Mouse (Mus musculus) ovary, postnatal 14 days (tissue): ENCODE results near the gene Hadh.
A peak's percentile ranks its signal among the peaks of the same experiment; 100 is the strongest.

Source experiments
- DNase-seq: peaks from one replicate; pipeline ENCODE4 v3.0.0; 2022; ENCODE audit warnings: low spot score

Hadh gene

DNA sequence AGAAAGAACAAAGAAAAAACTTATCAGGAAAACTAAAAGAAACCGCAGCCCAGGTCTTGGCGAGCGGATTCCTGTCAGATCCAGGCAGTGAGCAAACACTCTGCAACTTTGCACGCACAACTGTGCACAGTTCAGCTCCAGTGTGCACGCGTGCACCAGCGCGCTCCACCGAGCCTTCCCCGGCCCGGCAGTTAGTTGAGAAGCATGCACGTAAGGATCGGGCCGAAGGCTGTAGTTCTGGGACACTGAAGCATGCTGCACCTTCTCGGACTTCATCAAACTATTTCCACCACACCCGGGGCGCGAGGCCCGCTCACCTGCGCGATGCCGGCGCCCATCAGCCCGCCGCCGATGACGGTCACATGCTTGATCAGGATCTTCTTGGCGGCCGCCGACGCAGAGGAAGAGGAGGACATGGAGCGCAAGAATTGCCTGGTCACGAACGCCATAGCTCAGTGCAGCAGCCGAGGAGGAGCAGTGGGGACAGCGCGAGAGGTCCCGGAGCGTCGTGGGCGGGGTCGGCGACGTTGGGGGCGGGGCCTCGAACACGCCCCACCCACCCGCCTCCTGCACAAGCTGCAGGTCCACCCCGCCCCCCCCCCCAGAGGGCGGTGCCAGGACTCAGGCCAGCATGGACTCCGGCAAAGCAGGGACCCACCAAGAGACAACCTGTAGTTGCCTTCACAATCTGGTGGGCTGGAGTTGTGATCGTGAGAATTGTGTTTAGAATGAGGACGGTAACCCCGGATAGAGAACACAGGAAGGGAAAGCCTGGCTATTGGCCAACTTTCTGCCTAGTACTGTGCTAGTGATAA lies at the start of gene Hadh:
TSS of gene Hadh (minus strand) at position 543 of the 815 bp plus-strand sequence.
- peak; percentile 78 for DNase-seq

DNA sequence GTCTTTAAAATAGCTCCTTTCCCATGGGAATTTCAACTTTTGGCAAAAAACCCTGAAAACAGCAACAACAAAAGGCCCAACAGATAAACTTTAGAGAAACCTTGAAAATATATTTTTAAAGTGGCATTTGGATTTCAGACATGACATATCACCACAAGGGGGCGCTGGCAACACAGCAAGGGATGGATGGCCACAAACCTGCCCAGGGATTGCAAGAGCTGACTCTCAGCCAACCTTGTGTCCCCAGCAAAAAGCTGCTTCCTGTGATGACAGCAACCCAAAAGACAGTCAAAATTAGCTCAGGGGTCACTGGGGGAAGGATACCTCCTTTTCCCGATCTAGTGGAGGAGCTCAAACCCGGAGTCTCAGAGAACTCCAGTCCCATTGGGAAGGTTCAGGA lies 48.3 kb upstream of the Hadh start:
- DNase-seq: peak; percentile 77

DNA sequence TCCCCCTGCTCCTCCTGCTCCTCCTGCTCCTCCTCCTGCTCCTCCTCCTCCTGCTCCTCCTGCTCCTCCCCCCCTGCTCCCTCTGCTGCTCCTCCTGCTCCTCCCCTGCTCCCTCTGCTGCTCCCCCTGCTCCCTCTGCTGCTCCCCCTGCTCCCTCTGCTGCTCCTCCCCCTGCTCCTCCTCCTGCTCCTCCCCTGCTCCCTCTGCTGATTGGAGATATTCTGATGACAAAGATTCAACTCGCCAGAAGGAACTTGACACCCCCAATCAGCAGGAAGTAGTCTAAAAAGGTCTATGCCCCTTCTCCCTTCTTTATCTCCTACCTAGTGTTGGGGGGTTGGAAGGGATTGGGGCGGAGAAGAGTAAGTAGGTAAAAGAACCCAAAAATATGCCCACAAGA lies 46.3 kb upstream of the Hadh start:
- DNase-seq: no peak

DNA sequence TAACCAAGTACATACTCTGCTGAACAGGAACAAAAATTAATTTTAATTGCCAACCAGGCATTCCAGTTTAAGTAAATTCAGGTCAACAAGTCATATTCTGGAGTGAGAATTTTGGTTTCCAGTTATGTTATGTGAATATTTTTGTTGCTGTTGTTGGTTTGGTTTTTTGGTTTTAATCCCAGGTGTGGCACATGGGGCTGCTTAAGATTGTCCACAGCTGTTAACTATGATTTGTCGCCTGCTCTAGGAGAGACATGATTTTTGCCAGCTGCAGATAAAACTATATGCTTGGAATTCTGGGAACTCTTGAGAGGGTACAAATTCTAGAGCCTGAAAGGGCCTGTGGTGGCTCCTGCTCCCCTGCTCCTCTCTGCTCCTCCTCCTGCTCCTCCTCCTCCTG lies 45.2 kb upstream of the Hadh start:
- DNase-seq: no peak

DNA sequence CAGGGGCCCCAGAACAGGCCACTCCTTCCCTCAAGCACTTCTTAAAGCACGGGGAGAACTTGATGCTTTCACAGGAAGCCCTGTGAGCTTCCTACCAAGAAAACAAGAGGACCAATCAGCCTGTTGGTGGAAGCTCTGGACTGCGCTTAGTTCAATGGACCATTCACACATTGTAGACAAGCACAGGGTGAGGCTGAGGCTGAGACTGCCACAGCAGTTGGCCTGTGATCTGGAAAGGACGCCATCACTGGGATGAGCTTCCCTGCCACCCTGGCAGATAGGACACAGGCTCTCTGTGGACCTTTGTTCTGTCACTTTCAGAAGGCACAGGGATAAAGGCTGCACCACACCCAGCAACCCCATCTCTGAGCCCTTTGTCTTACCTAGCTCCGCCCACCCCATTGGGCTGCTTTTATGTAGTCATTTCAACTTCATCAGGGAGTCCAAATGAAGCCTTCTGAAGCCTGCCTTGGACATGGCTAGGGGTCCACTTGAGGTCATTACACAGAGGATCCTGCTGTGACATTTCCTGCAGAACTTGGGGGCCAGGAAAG lies 44.1 kb upstream of the Hadh start:
- no peak for DNase-seq

DNA sequence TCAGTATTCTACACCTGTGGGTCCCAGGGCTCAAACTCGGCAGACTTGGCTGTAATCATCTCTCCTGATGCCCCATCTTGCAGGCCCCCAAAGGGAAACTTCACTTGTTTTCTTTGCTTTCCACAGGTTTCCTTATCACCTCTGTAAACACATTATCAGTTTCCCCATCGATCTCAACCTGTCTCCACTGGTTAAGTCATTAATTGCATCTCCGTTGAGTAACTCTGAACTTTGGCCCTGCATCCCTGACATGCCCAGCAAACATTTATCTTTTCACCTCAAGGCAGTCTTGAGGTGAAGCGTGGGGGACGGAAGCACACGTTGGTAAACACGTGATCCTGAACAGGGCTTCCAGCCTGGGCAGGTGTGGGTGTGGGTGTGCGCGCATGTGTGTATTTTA lies 40.4 kb upstream of the Hadh start:
- DNase-seq: no peak

DNA sequence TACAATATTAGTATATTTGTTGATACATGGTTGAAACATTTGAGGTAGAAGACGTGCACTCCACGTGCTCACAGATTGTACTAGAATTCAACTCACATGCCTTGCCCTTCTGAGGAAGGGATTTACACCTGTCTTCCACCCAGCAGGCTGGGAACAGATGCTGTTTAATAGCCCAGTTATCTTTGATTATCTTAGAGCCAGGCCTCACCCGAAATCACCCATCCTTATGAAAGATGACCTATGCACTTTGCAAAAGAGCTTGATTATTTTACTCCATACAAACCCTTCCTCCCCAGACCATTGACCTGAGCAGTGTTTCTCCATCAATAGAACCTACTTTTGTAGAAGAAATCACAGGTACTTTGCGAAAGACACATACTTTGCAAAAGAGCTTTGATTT lies 38.7 kb upstream of the Hadh start:
- no peak for DNase-seq

DNA sequence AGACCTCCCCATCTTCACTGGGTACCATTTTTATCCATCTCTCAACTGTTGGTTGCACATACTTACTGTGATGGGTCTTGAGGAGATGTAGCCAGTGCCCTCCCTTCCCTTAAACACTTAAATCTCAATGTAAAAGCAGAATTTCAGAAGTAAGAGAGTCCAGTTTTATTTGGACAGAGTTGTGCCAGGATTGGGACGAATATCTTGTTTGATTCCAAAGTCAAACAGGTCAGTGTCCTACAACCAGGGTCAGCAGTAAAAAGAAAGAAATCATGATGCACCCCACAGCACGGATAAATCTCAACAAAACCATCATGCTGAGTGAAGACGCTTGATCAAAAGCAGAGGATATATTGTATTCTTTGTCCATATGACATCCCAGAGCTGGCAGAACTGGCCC lies 35.9 kb upstream of the Hadh start:
- no peak for DNase-seq

DNA sequence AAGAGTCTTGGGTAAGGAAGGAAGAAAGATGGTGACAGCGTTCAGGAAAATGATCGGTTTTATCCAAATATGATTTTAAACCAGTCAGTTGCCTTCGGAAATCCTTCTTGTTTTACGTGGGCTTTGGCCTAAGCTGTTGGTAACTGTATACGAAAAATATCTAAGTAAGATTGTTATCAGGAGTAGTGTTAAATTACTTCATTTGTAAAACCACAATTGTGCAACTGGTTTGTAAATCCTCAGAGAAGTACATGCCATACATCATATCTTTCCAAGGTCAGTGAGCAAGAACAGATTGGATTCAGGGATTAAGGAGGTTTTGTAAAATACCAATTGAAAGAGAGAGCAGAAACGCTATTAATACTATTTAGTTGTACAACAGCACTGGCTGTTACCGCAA lies 34.4 kb upstream of the Hadh start:
- no peak for DNase-seq

DNA sequence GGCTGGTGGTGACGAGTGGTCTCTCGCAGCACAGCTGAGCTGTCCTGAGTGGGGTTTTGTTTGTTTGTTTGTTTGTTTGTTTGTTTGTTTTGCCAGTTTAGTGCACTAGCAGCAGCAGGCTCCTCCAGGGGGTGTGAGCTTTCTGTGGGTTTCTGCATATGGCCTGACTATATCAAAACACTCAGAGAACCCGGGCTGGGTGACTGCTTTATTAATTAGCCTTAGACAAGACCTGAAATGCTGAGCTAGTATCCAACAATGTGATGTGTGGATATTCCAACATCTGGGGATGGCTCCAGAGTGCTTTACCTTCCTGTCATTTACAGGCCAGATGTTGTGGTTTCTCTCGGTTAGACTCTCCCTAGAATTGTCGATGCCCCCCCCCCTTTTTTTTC lies 31.4 kb upstream of the Hadh start:
- DNase-seq: no peak

DNA sequence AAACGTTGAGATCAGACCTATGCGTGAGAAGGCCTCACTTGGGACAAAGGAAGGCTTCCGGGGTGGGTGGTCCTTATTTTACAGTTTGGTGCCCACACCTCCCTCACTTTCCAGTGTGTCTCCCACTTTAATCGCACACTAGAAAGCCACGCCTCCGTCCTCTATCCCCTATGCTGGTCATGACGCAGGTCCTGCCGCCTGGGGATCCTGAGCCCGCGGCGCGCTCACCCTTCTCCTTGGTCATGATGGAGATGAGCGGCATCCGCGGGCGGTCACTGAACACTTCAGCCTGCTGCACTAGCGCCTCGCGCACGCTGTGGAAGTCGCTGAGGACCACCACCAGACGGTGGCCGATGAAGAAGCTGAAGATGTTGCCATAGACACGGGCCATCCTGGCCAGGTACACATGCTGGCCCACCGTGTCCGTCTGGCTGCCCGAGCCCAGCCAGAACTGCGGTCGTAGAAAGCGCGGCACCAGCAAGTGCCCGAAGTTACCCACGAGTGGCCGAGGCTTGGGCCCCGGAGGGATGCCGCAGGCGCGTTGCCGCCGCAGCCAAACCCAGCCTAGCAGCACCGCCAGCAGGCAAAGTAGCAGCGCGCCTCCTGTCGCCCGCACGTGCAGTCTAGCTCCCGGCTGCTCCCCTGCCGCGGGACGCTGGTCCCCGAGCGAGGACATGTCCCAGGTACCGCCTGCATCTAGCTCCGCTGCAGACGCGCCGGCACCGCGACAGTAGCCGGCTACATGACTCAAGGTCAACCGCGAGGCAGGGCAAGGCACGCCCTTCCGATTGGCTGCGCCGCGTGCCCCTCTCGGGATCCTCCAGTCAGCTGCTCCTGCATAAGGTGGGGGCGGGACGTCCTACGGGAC lies 30.8 kb upstream of the Hadh start, which contains the start of gene Cyp2u1:
TSS of gene Cyp2u1 (minus strand) at position 776 of the 868 bp plus-strand sequence.
- peak; percentile 73 for DNase-seq

DNA sequence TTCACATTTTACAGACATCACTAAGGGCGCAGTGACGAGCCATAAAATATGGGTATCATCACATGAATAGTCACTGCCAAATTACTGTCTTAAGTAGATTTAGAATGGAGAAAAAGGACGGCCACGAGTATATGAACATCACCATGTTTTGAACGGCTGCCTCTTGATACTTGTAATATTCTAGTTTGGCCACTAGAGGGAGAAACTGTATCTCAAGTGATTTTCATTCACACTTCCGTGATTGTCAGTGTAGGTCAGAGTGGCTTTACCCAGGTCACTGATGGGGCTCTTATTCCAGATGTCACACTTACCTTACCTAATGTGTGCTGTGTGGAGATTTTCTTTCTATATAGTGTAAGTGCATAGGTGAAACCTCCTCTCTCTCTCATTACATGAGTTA lies 28.0 kb upstream of the Hadh start:
- DNase-seq: no peak

DNA sequence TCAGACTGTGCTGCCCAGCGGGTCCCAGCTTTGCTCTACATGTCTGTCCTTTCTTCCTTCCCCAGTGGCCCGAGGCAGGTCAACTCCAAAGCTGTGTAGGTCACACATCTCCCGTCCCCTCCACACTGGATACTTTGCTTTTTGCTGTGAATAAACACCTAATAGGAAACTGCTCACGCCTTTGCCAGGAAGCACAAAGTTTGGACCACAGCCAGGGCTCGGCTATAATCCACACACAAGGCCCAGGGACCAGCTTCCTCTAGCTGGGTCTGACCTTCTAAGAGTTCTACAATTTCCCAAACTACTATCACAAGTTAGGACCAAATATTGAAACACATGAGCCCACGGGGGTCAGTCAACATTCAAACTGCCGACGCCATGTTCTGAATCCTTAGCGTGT lies 27.2 kb upstream of the Hadh start:
- DNase-seq: no peak

DNA sequence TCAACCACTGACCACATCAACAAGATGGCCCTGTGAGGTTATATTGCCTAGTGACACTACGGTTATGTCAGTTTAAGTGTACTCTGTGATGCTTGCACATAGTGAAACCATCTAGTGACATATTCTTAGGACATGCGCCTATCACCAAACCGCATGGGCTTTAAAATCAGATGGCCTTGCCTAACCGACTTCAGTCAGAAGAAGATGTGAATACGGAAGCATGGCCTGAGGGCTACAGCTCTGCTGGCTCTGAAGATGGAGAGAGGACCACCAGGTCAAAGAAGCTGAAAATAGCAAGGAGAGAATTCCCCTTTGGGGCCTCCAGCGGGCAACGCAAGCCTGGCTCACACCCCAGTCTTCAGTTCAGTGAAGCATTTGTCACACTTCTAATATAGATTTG lies 25.0 kb upstream of the Hadh start:
- no peak for DNase-seq

DNA sequence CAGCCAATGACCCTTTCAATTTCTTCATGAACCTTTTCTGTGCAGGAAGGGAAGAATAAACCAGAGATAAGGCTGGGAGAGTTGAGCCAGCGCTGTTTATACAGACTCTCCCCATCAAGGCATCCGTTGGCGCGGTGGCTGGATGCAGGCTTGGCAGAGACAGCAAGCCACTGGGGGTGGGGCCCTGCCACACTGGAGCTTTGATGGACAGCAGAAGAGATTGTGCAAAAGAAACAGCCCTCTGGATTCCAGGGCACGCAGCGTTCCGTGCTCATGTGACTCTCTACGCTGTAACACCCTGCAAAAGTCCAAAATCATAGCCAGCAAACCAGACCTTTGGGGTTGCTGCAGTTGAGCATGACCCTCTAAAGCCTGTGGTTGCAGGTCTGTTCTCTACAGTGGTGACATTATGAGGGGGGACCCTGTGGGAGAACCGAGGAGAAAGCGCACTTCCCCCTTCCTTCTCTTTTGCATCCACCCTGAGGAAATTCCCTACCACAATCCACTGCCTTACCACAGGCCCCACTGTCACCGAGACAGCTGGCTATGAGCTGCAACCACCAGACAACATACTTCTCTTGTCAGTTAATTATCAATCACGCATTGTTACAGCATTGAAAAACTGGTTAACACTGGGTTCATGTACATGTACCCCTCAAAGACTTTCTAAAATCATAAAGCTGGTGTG lies 23.8 kb upstream of the Hadh start:
- no peak for DNase-seq

DNA sequence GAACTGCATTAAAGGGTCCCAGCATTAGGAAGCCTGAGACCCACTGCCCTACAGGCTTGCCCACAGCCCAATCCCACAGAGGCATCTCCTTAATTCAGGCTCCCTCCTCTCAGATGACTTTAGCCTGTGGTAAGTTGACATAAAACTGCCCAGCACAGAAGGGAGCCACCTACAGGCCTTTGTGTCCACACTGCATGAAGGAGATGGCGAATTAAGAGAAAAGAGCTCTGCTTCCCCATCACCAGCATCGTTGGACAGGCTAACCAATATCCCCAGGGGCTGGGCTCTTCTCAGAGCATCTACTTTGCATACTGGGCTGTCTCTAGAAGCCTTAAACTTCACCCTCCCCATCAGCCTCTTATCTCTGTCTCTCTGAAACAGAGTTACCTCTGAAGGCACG lies 22.6 kb upstream of the Hadh start:
- no peak for DNase-seq

DNA sequence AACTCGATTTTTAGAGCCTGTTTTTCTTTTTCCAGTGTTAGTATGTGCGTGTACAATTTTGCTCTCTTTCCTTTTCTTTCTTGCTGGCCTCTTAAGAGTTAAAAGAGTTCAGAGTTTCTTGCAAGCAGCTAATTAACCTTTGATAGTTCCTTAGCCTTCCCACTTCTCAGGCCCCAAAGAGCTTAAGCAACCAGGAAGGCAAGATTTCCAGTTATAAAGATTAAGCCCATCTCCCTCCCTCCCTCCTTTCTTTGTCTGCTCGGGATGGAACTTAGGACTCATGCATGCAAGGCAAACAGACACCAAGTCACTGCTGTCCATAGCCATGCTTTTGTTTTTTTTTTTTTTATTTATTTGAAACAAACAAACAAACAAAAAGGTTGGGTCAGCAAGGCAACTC lies 21.1 kb upstream of the Hadh start:
- DNase-seq: no peak

DNA sequence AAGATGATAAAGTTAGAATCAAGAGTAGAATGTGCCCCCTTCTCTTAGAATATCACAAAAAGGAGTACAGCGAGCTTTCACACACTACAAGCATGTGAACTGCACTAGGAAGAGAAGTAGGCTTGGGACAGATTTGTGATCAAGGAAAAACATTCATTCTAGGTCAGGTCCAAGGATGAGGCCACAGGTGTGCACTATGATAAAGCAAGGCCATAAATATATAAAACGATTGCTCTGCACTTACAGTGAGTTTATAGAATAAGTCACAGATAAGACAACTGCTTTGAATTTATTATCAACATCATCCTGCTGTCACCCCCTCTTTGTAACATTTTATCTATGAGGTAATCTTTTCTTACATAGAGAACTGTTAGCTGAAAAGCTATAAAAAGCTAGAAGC lies 20.4 kb upstream of the Hadh start:
- DNase-seq: no peak

DNA sequence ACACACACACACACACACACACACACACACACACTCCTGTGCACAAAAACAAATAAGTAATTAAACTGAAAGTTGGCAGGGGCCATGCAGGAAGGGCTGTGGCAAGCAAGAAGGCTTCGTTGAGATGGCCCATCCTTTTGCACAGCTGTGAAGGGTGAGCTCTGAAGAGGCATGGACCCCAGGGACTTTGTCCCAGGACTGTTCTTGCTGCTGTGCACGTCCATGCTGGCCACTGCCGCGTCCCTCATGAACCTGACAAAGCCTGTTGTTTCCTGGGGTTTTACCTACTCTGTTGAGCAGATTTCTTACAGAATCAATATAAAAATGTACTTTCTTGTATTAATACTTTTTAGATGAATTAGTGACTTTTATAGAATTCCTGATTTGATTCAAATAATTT lies 20.0 kb upstream of the Hadh start:
- DNase-seq: no peak

DNA sequence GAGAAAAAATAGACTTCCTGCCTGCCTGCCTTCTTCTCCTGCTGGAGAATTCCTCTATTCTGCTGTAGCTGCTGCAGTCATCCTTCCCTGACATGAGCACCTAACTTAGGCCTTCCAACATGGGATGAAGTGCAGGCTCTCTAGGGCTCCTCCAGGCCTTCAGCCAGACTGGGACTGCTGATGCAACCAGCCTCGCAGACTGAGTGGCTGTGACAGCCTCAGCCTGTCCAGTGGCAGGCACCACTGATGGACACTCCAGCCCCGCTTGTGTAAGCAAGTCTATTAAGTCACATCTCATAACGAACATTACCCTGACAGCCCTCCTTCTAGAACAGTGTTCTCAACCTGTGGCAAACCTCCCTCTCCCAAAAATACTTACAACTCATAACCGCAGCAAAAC lies 2.2 kb upstream of the Hadh start:
- no peak for DNase-seq

DNA sequence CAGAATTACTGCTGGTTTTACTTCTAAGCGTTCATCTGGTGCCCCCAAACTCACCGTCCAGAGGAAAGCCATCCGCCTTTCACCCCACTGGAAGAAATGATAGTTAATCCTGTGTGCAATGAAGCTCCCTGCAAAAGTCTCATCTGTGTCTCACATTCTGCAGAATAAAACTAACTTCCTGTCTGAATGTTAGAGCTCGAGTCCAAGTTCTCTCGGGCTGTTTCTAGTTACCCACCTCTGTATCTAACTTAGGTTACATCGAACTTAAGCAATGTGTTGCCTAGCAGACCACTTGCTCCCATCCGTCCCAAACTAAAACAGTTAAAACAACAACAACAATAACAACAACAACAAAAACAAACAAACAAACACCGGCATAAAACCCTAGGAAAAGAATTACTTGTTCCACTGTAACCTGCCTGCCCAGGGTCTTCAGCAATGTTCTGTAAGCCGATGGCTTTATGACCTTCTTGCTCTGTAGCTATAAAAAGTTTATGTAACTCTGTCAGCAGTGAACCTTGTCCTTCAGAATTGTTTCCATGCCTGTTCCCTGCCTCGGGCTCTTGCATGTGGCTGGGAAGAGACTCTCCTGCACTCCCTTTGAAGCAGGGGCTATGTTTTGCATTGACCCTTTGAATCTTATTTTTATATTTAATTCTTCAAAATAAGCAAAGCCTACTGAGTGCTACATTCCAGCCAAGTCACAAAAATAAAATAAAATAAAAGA lies 636 bp upstream of the Hadh start:
- DNase-seq: no peak

DNA sequence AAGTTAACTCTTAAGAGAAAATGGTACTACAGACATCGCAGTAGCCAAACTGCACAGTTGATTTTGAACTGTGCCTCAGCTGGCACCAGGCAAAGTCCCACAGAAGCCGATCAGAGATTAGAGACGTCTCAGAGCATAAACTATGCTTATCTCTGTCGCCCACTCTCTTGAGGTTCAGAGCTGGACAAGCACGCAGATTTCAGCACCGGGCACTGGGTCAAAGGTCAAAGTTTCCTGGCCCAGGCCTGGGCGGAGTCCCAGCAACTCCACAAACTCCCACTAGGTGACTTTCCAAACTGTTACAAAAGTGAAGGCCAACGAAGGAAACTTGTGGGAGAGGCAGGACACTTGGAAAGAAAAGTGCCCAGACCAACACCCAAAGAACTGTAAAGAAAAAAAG lies 744 bp downstream of the Hadh start:
- peak; percentile 46 for DNase-seq
